In the genomic region with DNA sequence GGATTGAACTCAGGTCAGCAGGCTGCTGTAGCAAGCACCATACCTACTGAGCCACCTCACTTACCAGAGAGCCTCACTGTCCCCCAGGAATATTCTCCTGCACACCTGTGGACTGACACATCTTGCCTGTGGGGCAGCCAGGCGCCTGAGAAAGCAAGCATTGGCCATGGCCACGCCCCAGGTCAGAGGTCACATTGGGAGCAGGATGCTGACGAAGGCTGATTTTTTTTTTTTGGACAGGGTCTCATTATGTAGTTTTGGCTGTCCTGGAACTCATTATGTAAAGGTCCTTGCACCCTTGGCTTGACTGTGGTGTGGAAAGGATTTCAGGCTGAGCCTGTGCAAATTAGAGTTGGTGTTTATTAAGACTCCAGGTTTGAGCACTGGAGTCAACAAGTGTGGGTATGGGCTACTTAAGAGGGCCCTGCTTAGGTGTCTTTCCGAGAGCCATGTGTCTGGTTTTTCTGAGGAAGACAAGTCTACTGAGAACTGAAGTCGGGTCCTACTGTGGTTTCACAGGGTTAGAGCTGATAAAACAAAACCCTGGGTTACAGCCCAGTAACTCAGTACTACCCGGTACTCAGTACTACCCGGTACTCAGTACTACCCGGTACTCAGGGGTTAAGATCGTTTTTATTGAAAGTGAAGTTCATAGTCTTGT, we compare ENCODE assay signal across 14 mouse cellular contexts.
A peak's percentile ranks its signal among the peaks of the same experiment; 100 is the strongest.
DNase-seq lines count a peak whose midpoint lies in the region; ATAC-seq and TF ChIP-seq lines count a peak whose summit lies in the region.
"Had no signal": no experiment of that assay in that cellular context is flagged by ENCODE, and none has a peak within 500 bp of the region (broad histone marks: within the 10 kb centered on the region; RNA-seq: fewer than 3 reads in every experiment).

No protein-coding gene starts in this region.

- TF ChIP-seq POLR2A in spleen, adult 2 months (IDR thresholded peaks at IDR 0.05; ENCODE audit: low read depth, low read length), result no peak
- TF ChIP-seq POLR2A in bone marrow, adult 2 months (IDR thresholded peaks at IDR 0.05; ENCODE audit: borderline replicate concordance, control insufficient read depth, low read depth, low read length), result no peak

- no peak overlapping the region for H3K4me2 ChIP-seq in heart, embryonic 16.5 days (ENCODE audit: low read depth, low read length)
- H3K4me2 ChIP-seq in heart, embryonic 12.5 days, result no peak overlapping the region
- H3K4me2 ChIP-seq in limb, embryonic 15.5 days, result no peak overlapping the region
- H3K4me2 ChIP-seq: lung, embryonic 14.5 days had no signal

- DNase-seq in spleen, adult 2 months (ENCODE audit: low read depth in 1 of 2, low spot score in 2 of 2), result no peak
- no peak for DNase-seq in spleen, postnatal 10 days (ENCODE audit: low spot score in 2 of 2)
- no peak for DNase-seq in lung, postnatal 14 days
- no peak for DNase-seq in gastrocnemius, adult 18-20 months (ENCODE audit: low spot score)
- DNase-seq: B cell, adult 2 months; cerebellum, postnatal 14 days; heart, postnatal 10 days; lung, embryonic 14.5 days had no signal

- H3K9me3 ChIP-seq in heart, embryonic 16.5 days (replicated peaks; ENCODE audit: control insufficient read depth, low read length), result no peaks in the 10 kb centered on the region
- H3K9me3 ChIP-seq in heart, embryonic 12.5 days (replicated peaks), result no peaks in the 10 kb centered on the region
- H3K9me3 ChIP-seq in limb, embryonic 15.5 days, result no peaks in the 10 kb centered on the region

- no peak overlapping the region for H3K4me3 ChIP-seq in heart, embryonic 16.5 days (ENCODE audit: low read length)
- no peak overlapping the region for H3K4me3 ChIP-seq in heart, embryonic 12.5 days
- no peak overlapping the region for H3K4me3 ChIP-seq in spleen, adult 2 months (ENCODE audit: extremely low read depth, insufficient read depth, insufficient read length)
- no peak overlapping the region for H3K4me3 ChIP-seq in bone marrow, adult 2 months (replicated peaks; ENCODE audit: control insufficient read depth, low read depth, low read length)
- H3K4me3 ChIP-seq in limb, embryonic 15.5 days, result no peak overlapping the region
- H3K4me3 ChIP-seq: myocyte had no signal

- ATAC-seq in heart, embryonic 16.5 days (replicated peaks; ENCODE audit: extremely low read depth, insufficient read depth, low FRiP score), result no peak
- ATAC-seq in heart, embryonic 12.5 days (ENCODE audit: insufficient number of reproducible peaks, low FRiP score), result no peak
- ATAC-seq in limb, embryonic 15.5 days (ENCODE audit: insufficient number of reproducible peaks, low FRiP score, low TSS enrichment, low read depth), result no peak
- ATAC-seq: inflammation-experienced regulatory T-cells, adult 6 months had no signal

- H3K27me3 ChIP-seq in heart, embryonic 16.5 days (ENCODE audit: control insufficient read depth, insufficient read depth, low read length), result no peaks in the 10 kb centered on the region
- no peaks in the 10 kb centered on the region for H3K27me3 ChIP-seq in heart, embryonic 12.5 days (replicated peaks)
- no peaks in the 10 kb centered on the region for H3K27me3 ChIP-seq in spleen, adult 2 months (ENCODE audit: control insufficient read depth, insufficient read depth, low read length)
- no peaks in the 10 kb centered on the region for H3K27me3 ChIP-seq in limb, embryonic 15.5 days

- 0 out of 2 replicates have a peak overlapping the region, but pooled peaks have one; percentile 19 for H3K27ac ChIP-seq in heart, embryonic 16.5 days (ENCODE audit: low read length)
- H3K27ac ChIP-seq in heart, embryonic 12.5 days (ENCODE audit: poor library complexity, severe bottlenecking), result no peak overlapping the region
- peak overlapping the region; percentile 49 for H3K27ac ChIP-seq in spleen, adult 2 months (ENCODE audit: insufficient read depth, low read length)
- peak overlapping the region; percentile 4; the same call in 1 of the 2 replicates for H3K27ac ChIP-seq in bone marrow, adult 2 months (ENCODE audit: control insufficient read depth, insufficient read depth, low read depth, low read length, poor library complexity)
- H3K27ac ChIP-seq in limb, embryonic 15.5 days, result peak overlapping the region; percentile 27; the same call in 1 of the 2 replicates

- peaks cover 78% of the 10 kb centered on the region for H3K4me1 ChIP-seq in heart, embryonic 16.5 days (ENCODE audit: control insufficient read depth, insufficient read depth, low read length)
- peaks cover 95% of the 10 kb centered on the region for H3K4me1 ChIP-seq in heart, embryonic 12.5 days (replicated peaks)
- peaks cover 89% of the 10 kb centered on the region for H3K4me1 ChIP-seq in spleen, adult 2 months (ENCODE audit: control insufficient read depth, insufficient read depth, insufficient read length)
- H3K4me1 ChIP-seq in bone marrow, adult 2 months (ENCODE audit: control insufficient read depth, insufficient read depth, low read length), result peaks cover 39% of the 10 kb centered on the region
- peaks cover 97% of the 10 kb centered on the region for H3K4me1 ChIP-seq in limb, embryonic 15.5 days

- no peaks in the 10 kb centered on the region for H3K36me3 ChIP-seq in heart, embryonic 16.5 days (ENCODE audit: control insufficient read depth, insufficient read depth)
- no peaks in the 10 kb centered on the region for H3K36me3 ChIP-seq in heart, embryonic 12.5 days
- no peaks in the 10 kb centered on the region for H3K36me3 ChIP-seq in spleen, adult 2 months (ENCODE audit: control insufficient read depth, insufficient read depth, low read length)
- no peaks in the 10 kb centered on the region for H3K36me3 ChIP-seq in limb, embryonic 15.5 days

- H3K9ac ChIP-seq in heart, embryonic 16.5 days (ENCODE audit: low read length), result no peak overlapping the region
- H3K9ac ChIP-seq in heart, embryonic 12.5 days, result no peak overlapping the region
- no peak overlapping the region for H3K9ac ChIP-seq in limb, embryonic 15.5 days
- H3K9ac ChIP-seq: lung, embryonic 14.5 days had no signal

- TF ChIP-seq CTCF in spleen, adult 2 months (IDR thresholded peaks at IDR 0.05; ENCODE audit: extremely low read depth, insufficient read depth, insufficient read length, insufficient replicate concordance), result no peak
- TF ChIP-seq CTCF in bone marrow, adult 2 months (IDR thresholded peaks at IDR 0.05; ENCODE audit: control insufficient read depth, insufficient read depth, low read length), result no peak

- 78% methylated on average over 9 of the region's 9 CpGs for WGBS in heart, embryonic 16.5 days
- WGBS in heart, embryonic 12.5 days, result 74% methylated on average over 9 of the region's 9 CpGs
- 61% methylated on average over 9 of the region's 9 CpGs for whole genome bisulfite sequencing in spleen, adult 2 months
- 69% methylated on average over 9 of the region's 9 CpGs for WGBS in bone marrow, adult 2 months
- 57% methylated on average over 9 of the region's 9 CpGs for WGBS in limb, embryonic 15.5 days
